Mouse (Mus musculus): ENCODE measurements around the gene Rcsd1. TPM values are rescaled to one million over a fixed set of nuclear protein-coding genes. Genes with fewer than 3 reads are reported as not detected.

Rcsd1 gene
- total RNA-seq (2014; rRNA removed) (7.6 and 7.9 TPM in 2 replicates), polyA plus RNA-seq (2015; fragmentation: Nextera tagmentation; extraction: Ambion mirVana) (8.0 and 9.1 TPM in 2 replicates)

GRCm38 (mm10) chr1:165709629-165710256 is at the start of gene Rcsd1:
Gene Rcsd1, minus strand, starts transcription at chr1:165709757.
- Histone ChIP-seq H3K27me3 (ENCODE audit: insufficient read depth, low read length) (peaks cover 17% of the 10 kb centered on the region), H3K4me1 (ENCODE audit: insufficient read depth, low read length) (0 out of 2 replicates have a peak, but pooled peaks cover 6% of the 10 kb centered on the region), H3K36me3 (ENCODE audit: insufficient read depth, low read length) (no peaks in the 10 kb centered on the region), H3K4me2 (ENCODE audit: low read depth, low read length, poor library complexity, severe bottlenecking) (no peak within 1 kb of the TSS), H3K4me3 (ENCODE audit: low read depth, low read length) (no peak within 1 kb of the TSS), H3K9ac (replicated peaks; ENCODE audit: low read length, poor library complexity, severe bottlenecking) (no peak within 1 kb of the TSS), H3K27ac (ENCODE audit: low read depth, low read length) (no peak within 1 kb of the TSS), H3K9me3 (ENCODE audit: low read length) (no peaks in the 10 kb centered on the region)
- WGBS: 64% methylated on average over 5 of the region's 5 CpGs
- no peak for DNase-seq (ENCODE audit: low spot score)
- ATAC-seq (ENCODE audit: low FRiP score): no peak
- TF ChIP-seq CTCF (IDR thresholded peaks at IDR 0.05): no peak

- TF ChIP-seq CTCF (IDR thresholded peaks at IDR 0.05): no peak
- Histone ChIP-seq H3K9ac (replicated peaks; ENCODE audit: low read length, poor library complexity, severe bottlenecking) (no peak overlapping the region), H3K36me3 (ENCODE audit: insufficient read depth, low read length) (no peaks in the 10 kb centered on the region), H3K4me2 (ENCODE audit: low read depth, low read length, poor library complexity, severe bottlenecking) (no peak overlapping the region), H3K4me3 (ENCODE audit: low read depth, low read length) (no peak overlapping the region), H3K9me3 (ENCODE audit: low read length) (no peaks in the 10 kb centered on the region), H3K27me3 (ENCODE audit: insufficient read depth, low read length) (no peaks in the 10 kb centered on the region), H3K4me1 (ENCODE audit: insufficient read depth, low read length) (no peaks in the 10 kb centered on the region), H3K27ac (ENCODE audit: low read depth, low read length) (no peak overlapping the region)
- ATAC-seq (ENCODE audit: low FRiP score) (no peak), DNase-seq (ENCODE audit: low spot score) (no peak)
- 77% methylated on average over 4 of the region's 4 CpGs for WGBS
Measured at GRCm38 (mm10) chr1:165755194-165755593, 45.6 kb upstream of the Rcsd1 start.

DNA sequence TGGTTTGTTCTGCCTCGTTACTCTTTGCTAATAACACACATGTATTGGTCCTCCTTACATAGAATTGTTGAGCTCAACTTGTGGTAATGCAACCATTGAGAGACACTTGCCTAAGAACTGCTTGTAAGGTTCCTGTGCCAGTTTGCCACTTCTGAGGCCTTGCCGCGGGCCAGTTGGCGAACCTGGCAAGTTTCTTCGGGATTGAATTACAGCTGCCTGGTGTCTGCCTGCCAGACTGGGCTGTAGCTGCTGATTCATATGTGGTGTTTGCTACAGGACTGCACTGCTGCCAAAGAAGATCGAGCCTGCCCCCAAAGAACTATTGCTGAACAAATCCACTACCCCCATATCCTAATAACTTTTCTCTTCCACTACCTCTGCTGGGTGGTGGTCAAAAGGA is 44.6 kb upstream of the Rcsd1 start:
- WGBS: 93% methylated on average over 6 of the region's 6 CpGs
- DNase-seq (ENCODE audit: low spot score) (no peak), ATAC-seq (ENCODE audit: low FRiP score) (no peak)
- Histone ChIP-seq H3K4me3 (ENCODE audit: low read depth, low read length) (no peak overlapping the region), H3K4me2 (ENCODE audit: low read depth, low read length, poor library complexity, severe bottlenecking) (no peak overlapping the region), H3K27ac (ENCODE audit: low read depth, low read length) (no peak overlapping the region), H3K36me3 (ENCODE audit: insufficient read depth, low read length) (no peaks in the 10 kb centered on the region), H3K4me1 (ENCODE audit: insufficient read depth, low read length) (no peaks in the 10 kb centered on the region), H3K9me3 (ENCODE audit: low read length) (no peaks in the 10 kb centered on the region), H3K9ac (replicated peaks; ENCODE audit: low read length, poor library complexity, severe bottlenecking) (no peak overlapping the region), H3K27me3 (ENCODE audit: insufficient read depth, low read length) (no peaks in the 10 kb centered on the region)
- no peak for TF ChIP-seq CTCF (IDR thresholded peaks at IDR 0.05)

DNA sequence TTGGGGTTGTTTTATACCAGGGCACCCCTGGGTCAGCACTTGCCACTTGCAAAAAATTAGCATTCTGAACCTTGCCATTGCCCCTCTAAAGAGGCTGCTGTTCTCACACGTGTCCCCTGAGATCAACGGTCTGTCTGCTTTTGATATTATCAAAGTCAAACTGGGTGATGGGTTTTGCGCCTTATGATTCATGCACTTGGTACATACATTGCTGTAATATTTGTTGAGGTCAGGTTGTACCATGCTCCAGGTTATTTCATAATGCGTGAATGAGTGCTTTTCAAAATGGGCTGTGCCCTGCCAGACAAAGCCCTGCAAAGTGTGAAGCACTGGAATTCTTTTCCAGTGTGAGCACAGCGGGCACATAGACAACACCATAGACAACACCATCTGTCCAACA is 42.3 kb upstream of the Rcsd1 start:
- H3K9me3 ChIP-seq (ENCODE audit: low read length): no peaks in the 10 kb centered on the region

GRCm38 (mm10) chr1:165751142-165751541 is 41.6 kb upstream of the Rcsd1 start:
- Histone ChIP-seq H3K27me3 (ENCODE audit: insufficient read depth, low read length) (no peaks in the 10 kb centered on the region), H3K4me1 (ENCODE audit: insufficient read depth, low read length) (no peaks in the 10 kb centered on the region), H3K9me3 (ENCODE audit: low read length) (no peaks in the 10 kb centered on the region), H3K9ac (replicated peaks; ENCODE audit: low read length, poor library complexity, severe bottlenecking) (no peak overlapping the region), H3K36me3 (ENCODE audit: insufficient read depth, low read length) (no peaks in the 10 kb centered on the region), H3K4me3 (ENCODE audit: low read depth, low read length) (no peak overlapping the region), H3K4me2 (ENCODE audit: low read depth, low read length, poor library complexity, severe bottlenecking) (no peak overlapping the region), H3K27ac (ENCODE audit: low read depth, low read length) (no peak overlapping the region)
- TF ChIP-seq CTCF (IDR thresholded peaks at IDR 0.05): no peak
- DNase-seq (ENCODE audit: low spot score): no peak
- ATAC-seq (ENCODE audit: low FRiP score): no peak

More for the DNA sequence above, 42.3 kb upstream of the Rcsd1 start:
- H3K4me3 ChIP-seq (ENCODE audit: low read depth, low read length): no peak overlapping the region
- H3K36me3 ChIP-seq (ENCODE audit: insufficient read depth, low read length): no peaks in the 10 kb centered on the region
- H3K4me2 ChIP-seq (ENCODE audit: low read depth, low read length, poor library complexity, severe bottlenecking): no peak overlapping the region
- no peak for ATAC-seq (ENCODE audit: low FRiP score)
- H3K9ac ChIP-seq (replicated peaks; ENCODE audit: low read length, poor library complexity, severe bottlenecking): no peak overlapping the region
- DNase-seq (ENCODE audit: low spot score): no peak
- WGBS: 84% methylated on average over 5 of the region's 5 CpGs
- TF ChIP-seq CTCF (IDR thresholded peaks at IDR 0.05): no peak
- H3K27me3 ChIP-seq (ENCODE audit: insufficient read depth, low read length): no peaks in the 10 kb centered on the region
- no peak overlapping the region for H3K27ac ChIP-seq (ENCODE audit: low read depth, low read length)
- no peaks in the 10 kb centered on the region for H3K4me1 ChIP-seq (ENCODE audit: insufficient read depth, low read length)

GRCm38 (mm10) chr1:165748053-165748452 is 38.5 kb upstream of the Rcsd1 start:
- no peaks in the 10 kb centered on the region for H3K9me3 ChIP-seq (ENCODE audit: low read length)
- ATAC-seq (ENCODE audit: low FRiP score) (no peak), DNase-seq (ENCODE audit: low spot score) (no peak)
- H3K4me3 ChIP-seq (ENCODE audit: low read depth, low read length): no peak overlapping the region
- H3K4me2 ChIP-seq (ENCODE audit: low read depth, low read length, poor library complexity, severe bottlenecking): no peak overlapping the region
- H3K9ac ChIP-seq (replicated peaks; ENCODE audit: low read length, poor library complexity, severe bottlenecking): no peak overlapping the region
- TF ChIP-seq CTCF (IDR thresholded peaks at IDR 0.05): no peak
- H3K27ac ChIP-seq (ENCODE audit: low read depth, low read length): no peak overlapping the region
- no peaks in the 10 kb centered on the region for H3K4me1 ChIP-seq (ENCODE audit: insufficient read depth, low read length)
- 55% methylated on average over 11 of the region's 11 CpGs for WGBS
- no peaks in the 10 kb centered on the region for H3K27me3 ChIP-seq (ENCODE audit: insufficient read depth, low read length)
- H3K36me3 ChIP-seq (ENCODE audit: insufficient read depth, low read length): no peaks in the 10 kb centered on the region
